Mouse (Mus musculus): ENCODE measurements around the gene Klhl32. TPM values are rescaled to one million over a fixed set of nuclear protein-coding genes. Genes with fewer than 3 reads are reported as not detected.

Klhl32 gene
- polyA plus RNA-seq, 1 experiment from 2014 or later, result 19.0 TPM

- no peak for ATAC-seq
- H3K36me3 ChIP-seq, result 0 out of 2 replicates have a peak, but pooled peaks cover 7% of the 10 kb centered on the region
- H3K4me3 ChIP-seq (replicated peaks), result no peak overlapping the region
- no peak overlapping the region for H3K27ac ChIP-seq
- H3K27me3 ChIP-seq, result no peaks in the 10 kb centered on the region
- no peak overlapping the region for H3K9ac ChIP-seq (replicated peaks)
- H3K9me3 ChIP-seq, result no peaks in the 10 kb centered on the region
- no peak overlapping the region for H3K4me2 ChIP-seq (replicated peaks)
- no peaks in the 10 kb centered on the region for H3K4me1 ChIP-seq (replicated peaks)
- WGBS, result 98% methylated on average over 5 of the region's 5 CpGs
Observed at GRCm38 (mm10) chr4:24577594-24577993, 273.3 kb downstream of the Klhl32 start.

GRCm38 (mm10) chr4:24574276-24574675 lies 276.6 kb downstream of the Klhl32 start:
- H3K4me2 ChIP-seq (replicated peaks), result no peak overlapping the region
- no peak overlapping the region for H3K9ac ChIP-seq (replicated peaks)
- WGBS, result 18% methylated on average over 6 of the region's 6 CpGs
- H3K27me3 ChIP-seq, result no peaks in the 10 kb centered on the region
- H3K27ac ChIP-seq, result no peak overlapping the region
- 0 out of 2 replicates have a peak, but pooled peaks cover 4% of the 10 kb centered on the region for H3K36me3 ChIP-seq
- no peak overlapping the region for H3K4me3 ChIP-seq (replicated peaks)
- no peaks in the 10 kb centered on the region for H3K9me3 ChIP-seq
- H3K4me1 ChIP-seq (replicated peaks), result peaks cover 1% of the 10 kb centered on the region; the same call in 1 of the 2 replicates
- ATAC-seq, result peak; percentile 87; the same call in 1 of the 2 replicates

DNA sequence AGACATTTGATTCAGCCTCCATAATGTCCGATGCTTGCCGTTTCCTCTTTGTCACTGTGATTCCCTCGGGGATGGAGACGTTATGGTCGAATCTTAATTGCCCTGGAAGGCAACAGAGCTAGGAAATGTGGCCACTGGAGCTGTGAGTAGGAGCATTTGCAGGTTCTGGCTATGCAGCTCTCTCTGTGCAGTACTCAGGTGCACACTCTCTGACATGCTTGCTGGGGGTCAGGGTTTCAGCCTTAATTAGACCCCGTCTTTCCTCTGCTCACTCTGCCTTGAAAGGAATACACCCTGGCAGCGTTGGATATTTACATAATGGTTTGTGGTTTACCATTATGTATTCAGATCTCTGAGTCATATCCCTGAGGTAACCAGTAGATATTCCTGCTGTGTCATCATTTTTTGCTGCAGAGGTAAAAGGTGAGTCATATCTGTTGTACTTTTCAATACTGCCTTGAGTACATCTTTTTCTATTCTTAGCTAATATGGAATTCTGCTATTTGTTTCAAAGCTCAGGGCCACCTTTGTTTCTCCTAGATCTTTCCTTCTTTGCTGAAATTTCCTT lies 281.9 kb downstream of the Klhl32 start:
- H3K4me1 ChIP-seq (replicated peaks), result peaks cover 7% of the 10 kb centered on the region
- H3K27ac ChIP-seq, result no peak overlapping the region
- H3K4me3 ChIP-seq (replicated peaks), result no peak overlapping the region
- H3K9me3 ChIP-seq, result no peaks in the 10 kb centered on the region
- no peaks in the 10 kb centered on the region for H3K27me3 ChIP-seq
- H3K9ac ChIP-seq (replicated peaks), result no peak overlapping the region
- 52% methylated on average over 7 of the region's 7 CpGs for WGBS
- H3K4me2 ChIP-seq (replicated peaks), result no peak overlapping the region
- no peak for ATAC-seq
- no peaks in the 10 kb centered on the region for H3K36me3 ChIP-seq

GRCm38 (mm10) chr4:24568026-24568425 lies 282.9 kb downstream of the Klhl32 start:
- Histone ChIP-seq H3K4me1 (replicated peaks) (peaks cover 7% of the 10 kb centered on the region), H3K4me2 (replicated peaks) (no peak overlapping the region), H3K9me3 (no peaks in the 10 kb centered on the region), H3K27me3 (no peaks in the 10 kb centered on the region), H3K4me3 (replicated peaks) (no peak overlapping the region), H3K27ac (no peak overlapping the region), H3K9ac (replicated peaks) (no peak overlapping the region), H3K36me3 (no peaks in the 10 kb centered on the region)
- ATAC-seq, result no peak
- 59% methylated on average over 6 of the region's 6 CpGs for WGBS

Other genes with a start within 250 kb of the Klhl32 start
- gene Ndufaf4, start 47.0 kb upstream of the Klhl32 start, polyA plus RNA-seq (2015; fragmentation: Nextera tagmentation; extraction: Ambion mirVana), result 57.7 and 58.0 TPM in 2 replicates
- 1.2 and 1.6 TPM in 2 replicates for gene Gpr63, start 115.3 kb upstream of the Klhl32 start, polyA plus RNA-seq (2015; fragmentation: Nextera tagmentation; extraction: Ambion mirVana)